Mouse (Mus musculus) neural tube, embryonic 15.5 days (tissue): ENCODE results near the gene Fam92b. TPM values are rescaled to one million over a fixed set of nuclear protein-coding genes. Genes with fewer than 3 reads are reported as not detected.

Experiments used
- ATAC-seq: fragments of 200-750 bp; cut with Nextera tagmentation; 2 replicates; pipeline ENCODE4 v1.8.0; 2017; ENCODE audit warnings: mild to moderate bottlenecking, moderate TSS enrichment, moderate library complexity; ENCODE audit not compliant: low FRiP score
- H3K27ac ChIP-seq: fragments of 300-500 bp; sonication (generic); replicated peaks from 2 replicates; pipeline ENCODE4 v1.5.1; 2015; ENCODE audit warnings: mild to moderate bottlenecking, inconsistent platforms
- H3K27me3 ChIP-seq: fragments of 300-500 bp; sonication (generic); replicated peaks from 2 replicates; pipeline ENCODE4 v1.6.1; 2015; ENCODE audit warnings: inconsistent platforms
- H3K36me3 ChIP-seq: fragments of 300-500 bp; sonication (generic); 2 replicates; pipeline ENCODE4 v1.6.1; 2015; ENCODE audit warnings: inconsistent platforms
- H3K4me1 ChIP-seq: fragments of 300-500 bp; sonication (generic); 2 replicates; pipeline ENCODE4 v1.6.1; 2015; ENCODE audit warnings: inconsistent platforms
- H3K4me2 ChIP-seq: fragments of 300-500 bp; sonication (generic); 2 replicates; pipeline ENCODE4 v1.6.1; 2015; ENCODE audit warnings: inconsistent platforms, mild to moderate bottlenecking, moderate library complexity
- H3K4me3 ChIP-seq: fragments of 300-500 bp; sonication (generic); replicated peaks from 2 replicates; pipeline ENCODE4 v1.5.1; 2015; ENCODE audit warnings: mild to moderate bottlenecking, inconsistent platforms
- H3K9ac ChIP-seq: fragments of 300-500 bp; sonication (generic); replicated peaks from 2 replicates; pipeline ENCODE4 v1.6.1; 2015; ENCODE audit warnings: mild to moderate bottlenecking, inconsistent platforms
- H3K9me3 ChIP-seq: fragments of 300-500 bp; sonication (generic); replicated peaks from 2 replicates; pipeline ENCODE4 v1.6.1; 2016; ENCODE audit warnings: inconsistent platforms
- WGBS: fragments of 180-500 bp; shearing (Covaris S2); methylation state at CpG from one replicate; pipeline ENCODE4 v1.1.7; 2015; ENCODE audit warnings: mixed read lengths; 5-methylcytosine and 5-hydroxymethylcytosine counted together
- polyA plus RNA-seq: library from polyadenylated mRNA; unstranded; fragments of >200 nt; fragmentation: Nextera tagmentation; extraction: Ambion mirVana; gene quantifications from 2 replicates; pipeline ENCODE4 v1.2.1, GENCODE M21; 2015

Fam92b gene
- polyA plus RNA-seq, 1 experiment from 2014 or later = 1.7 TPM

DNA sequence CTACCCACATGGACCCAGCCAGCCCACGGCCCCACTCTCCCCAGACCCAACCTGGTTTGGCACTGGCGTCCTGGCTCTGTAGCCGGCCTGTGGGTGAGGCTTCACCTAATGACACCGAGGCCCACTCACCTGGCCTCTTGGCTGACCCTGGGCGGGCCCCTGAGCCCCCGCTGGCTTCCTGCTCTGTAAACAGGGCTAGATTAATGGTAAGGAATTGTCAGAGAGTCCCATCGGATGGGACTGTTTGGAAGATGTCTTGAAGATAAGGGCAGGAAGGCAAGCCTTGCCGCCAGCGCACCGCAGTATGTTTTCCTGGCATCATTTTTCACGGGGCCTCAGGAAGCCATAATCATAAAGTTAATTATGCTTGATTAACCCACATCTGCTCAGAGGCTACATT lies 30.8 kb upstream of the Fam92b start:
- H3K36me3 ChIP-seq = no peaks in the 10 kb centered on the region
- H3K9ac ChIP-seq = no peak overlapping the region
- H3K4me3 ChIP-seq = no peak overlapping the region
- no peaks in the 10 kb centered on the region for H3K27me3 ChIP-seq
- H3K9me3 ChIP-seq = no peaks in the 10 kb centered on the region
- WGBS = 45% methylated on average over 11 of the region's 11 CpGs
- no peak for ATAC-seq
- H3K27ac ChIP-seq = no peak overlapping the region
- H3K4me2 ChIP-seq = no peak overlapping the region
- peaks cover 17% of the 10 kb centered on the region for H3K4me1 ChIP-seq

DNA sequence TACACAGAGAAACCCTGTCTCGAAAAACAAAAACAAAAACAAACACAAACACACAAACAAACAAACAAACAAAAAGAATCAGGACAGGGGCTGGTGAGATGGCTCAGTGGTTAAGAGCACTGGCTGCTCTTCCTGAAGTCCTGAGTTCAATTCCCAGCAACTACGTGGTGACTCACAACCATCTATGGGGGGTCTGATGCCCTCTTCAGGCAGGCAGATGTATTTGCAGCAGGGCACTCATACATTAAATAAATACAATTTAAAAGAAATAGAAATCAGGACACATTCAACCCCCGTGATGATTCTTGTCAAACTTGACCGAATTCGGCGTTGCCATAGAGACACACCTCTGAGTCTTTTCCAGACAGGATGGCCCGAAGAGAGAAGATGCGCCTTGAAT lies 30.1 kb upstream of the Fam92b start:
- Histone ChIP-seq H3K4me1 (peaks cover 17% of the 10 kb centered on the region), H3K27me3 (no peaks in the 10 kb centered on the region), H3K36me3 (no peaks in the 10 kb centered on the region), H3K4me3 (no peak overlapping the region), H3K9me3 (no peaks in the 10 kb centered on the region), H3K9ac (no peak overlapping the region), H3K27ac (no peak overlapping the region), H3K4me2 (no peak overlapping the region)
- no peak for ATAC-seq
- 85% methylated on average over 8 of the region's 8 CpGs for WGBS

DNA sequence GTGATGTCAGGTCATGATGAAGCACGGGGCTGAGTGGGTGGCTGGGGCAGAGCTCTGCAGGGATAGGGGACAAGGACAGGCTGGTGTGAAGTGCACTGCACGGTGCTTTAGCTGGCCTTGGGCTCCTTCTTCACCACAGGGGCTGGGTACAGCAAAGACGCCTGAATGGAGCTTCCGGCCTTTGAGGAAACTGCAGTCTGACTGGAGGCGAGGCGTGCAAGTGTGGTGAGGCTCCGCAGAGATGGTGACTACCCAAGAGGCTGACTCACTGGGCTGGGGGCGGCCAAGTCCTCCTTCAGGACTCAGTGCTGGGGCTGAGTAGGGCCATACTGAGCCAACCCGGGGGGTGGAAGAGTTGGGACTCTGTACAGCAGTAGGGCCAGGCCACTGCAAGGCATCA lies 28.6 kb upstream of the Fam92b start:
- H3K27me3 ChIP-seq = no peaks in the 10 kb centered on the region
- H3K9me3 ChIP-seq = no peaks in the 10 kb centered on the region
- H3K4me3 ChIP-seq = no peak overlapping the region
- H3K4me2 ChIP-seq = no peak overlapping the region
- no peaks in the 10 kb centered on the region for H3K36me3 ChIP-seq
- H3K27ac ChIP-seq = no peak overlapping the region
- H3K9ac ChIP-seq = no peak overlapping the region
- 90% methylated on average over 9 of the region's 9 CpGs for WGBS
- ATAC-seq = no peak
- H3K4me1 ChIP-seq = peaks cover 17% of the 10 kb centered on the region

DNA sequence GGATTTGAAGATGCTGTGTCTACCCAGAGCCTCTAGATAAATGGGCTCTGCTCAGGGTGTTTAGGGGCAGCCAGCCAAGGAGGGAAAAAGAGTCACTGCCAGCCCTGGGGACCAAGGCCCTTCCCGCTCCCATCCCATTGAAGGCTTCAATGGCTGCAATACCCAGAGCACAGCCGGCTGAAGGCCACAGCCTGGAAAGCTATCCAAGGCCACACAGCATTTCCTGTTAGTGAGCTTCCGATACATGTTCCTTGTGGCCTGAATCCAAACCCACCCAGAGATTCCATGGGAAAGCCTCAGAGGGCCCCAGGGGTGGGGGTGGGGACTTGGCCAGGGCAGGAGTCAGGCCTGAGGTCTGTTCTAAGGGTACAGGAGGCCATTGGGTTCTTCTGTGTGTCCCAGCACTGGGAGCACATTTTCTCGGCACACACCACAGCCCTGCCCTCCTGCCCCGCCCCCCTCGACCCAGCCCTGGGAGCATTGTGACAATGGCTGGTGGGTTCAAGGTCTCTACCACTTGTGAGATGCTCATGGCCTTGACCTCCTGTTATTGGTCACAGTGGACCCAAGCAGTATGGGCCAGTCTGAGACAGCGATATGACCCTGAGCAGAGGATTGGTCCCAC lies 27.6 kb upstream of the Fam92b start:
- ATAC-seq = no peak
- no peaks in the 10 kb centered on the region for H3K36me3 ChIP-seq
- WGBS = 66% methylated on average over 7 of the region's 7 CpGs
- no peaks in the 10 kb centered on the region for H3K9me3 ChIP-seq
- H3K9ac ChIP-seq = no peak overlapping the region
- H3K4me1 ChIP-seq = peaks cover 17% of the 10 kb centered on the region
- no peak overlapping the region for H3K4me3 ChIP-seq
- H3K27me3 ChIP-seq = no peaks in the 10 kb centered on the region
- H3K27ac ChIP-seq = no peak overlapping the region
- no peak overlapping the region for H3K4me2 ChIP-seq

DNA sequence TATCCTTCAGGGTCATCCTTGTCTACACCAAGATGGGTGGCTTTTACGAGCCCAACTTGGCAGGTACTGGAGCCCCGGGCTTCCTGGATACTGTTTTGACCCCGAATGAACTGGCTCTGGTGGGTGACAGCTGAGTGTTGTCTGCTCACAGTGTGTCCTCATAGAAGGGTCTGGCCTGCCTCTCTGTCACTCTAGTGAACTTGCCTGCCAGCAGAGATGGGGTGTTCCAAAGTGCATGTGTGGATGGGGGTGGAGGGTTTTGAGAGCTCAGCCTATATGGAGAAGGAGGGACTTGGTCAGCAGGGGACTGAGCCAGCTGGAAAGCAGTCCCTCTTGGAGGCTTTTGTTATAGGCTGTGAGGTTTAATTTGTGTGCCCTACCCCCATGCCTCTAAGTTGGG lies 25.3 kb upstream of the Fam92b start:
- H3K4me1 ChIP-seq = peaks cover 8% of the 10 kb centered on the region; the same call in 1 of the 2 replicates
- H3K36me3 ChIP-seq = no peaks in the 10 kb centered on the region
- no peaks in the 10 kb centered on the region for H3K27me3 ChIP-seq
- H3K27ac ChIP-seq = no peak overlapping the region
- no peaks in the 10 kb centered on the region for H3K9me3 ChIP-seq
- WGBS = 70% methylated on average over 3 of the region's 3 CpGs
- H3K9ac ChIP-seq = no peak overlapping the region
- no peak overlapping the region for H3K4me3 ChIP-seq
- ATAC-seq = no peak
- no peak overlapping the region for H3K4me2 ChIP-seq

DNA sequence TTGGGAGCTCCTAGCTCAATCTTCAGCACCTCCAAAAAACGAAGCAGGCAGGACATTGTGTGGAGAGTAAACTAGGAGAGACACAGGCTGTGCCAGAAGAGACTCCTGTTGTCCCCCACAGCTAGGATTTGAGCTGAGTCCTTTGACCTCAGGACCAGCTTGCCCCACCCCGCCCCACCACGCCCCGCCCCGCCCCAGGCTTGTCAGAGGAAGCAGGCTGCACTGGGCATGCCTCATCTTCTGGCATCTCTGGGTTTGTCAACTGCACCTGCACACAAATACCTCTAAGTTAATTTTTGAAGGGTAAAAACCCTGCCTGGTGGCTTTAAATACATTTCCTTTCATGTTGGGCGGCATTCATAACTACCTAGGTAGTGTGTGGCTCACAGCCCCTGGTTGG lies 24.1 kb upstream of the Fam92b start:
- Histone ChIP-seq H3K9ac (no peak overlapping the region), H3K4me2 (no peak overlapping the region), H3K27me3 (no peaks in the 10 kb centered on the region), H3K4me1 (peaks cover 8% of the 10 kb centered on the region; the same call in 1 of the 2 replicates), H3K36me3 (no peaks in the 10 kb centered on the region), H3K27ac (no peak overlapping the region), H3K4me3 (no peak overlapping the region), H3K9me3 (no peaks in the 10 kb centered on the region)
- ATAC-seq = no peak
- WGBS = 93% methylated on average over 6 of the region's 6 CpGs

DNA sequence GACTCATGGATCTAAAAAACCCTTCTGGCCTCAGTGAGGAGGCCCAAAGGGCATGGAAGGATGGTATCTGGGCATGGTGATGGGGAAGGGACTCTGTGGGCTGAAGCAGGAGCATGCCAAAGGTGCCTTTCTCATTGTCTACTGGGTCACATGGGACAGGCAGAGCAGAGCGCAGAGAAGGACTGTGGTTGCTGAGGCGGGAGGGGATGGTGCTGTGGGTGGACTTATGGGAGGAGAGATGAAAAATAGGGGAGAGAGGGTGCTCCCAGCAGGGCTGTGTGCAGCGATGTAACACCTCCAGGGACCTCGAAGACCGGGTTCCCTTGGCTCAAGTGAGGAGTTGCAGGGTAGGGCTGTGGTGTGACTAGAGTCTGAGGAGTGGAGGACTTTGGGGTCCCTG lies 14.9 kb upstream of the Fam92b start:
- WGBS = 97% methylated on average over 5 of the region's 5 CpGs
- Histone ChIP-seq H3K9me3 (no peaks in the 10 kb centered on the region), H3K36me3 (no peaks in the 10 kb centered on the region), H3K27ac (peak overlapping the region; percentile 85; the same call in 1 of the 2 replicates), H3K4me2 (no peak overlapping the region), H3K9ac (no peak overlapping the region), H3K4me1 (peaks cover 24% of the 10 kb centered on the region), H3K27me3 (no peaks in the 10 kb centered on the region), H3K4me3 (no peak overlapping the region)
- no peak for ATAC-seq

DNA sequence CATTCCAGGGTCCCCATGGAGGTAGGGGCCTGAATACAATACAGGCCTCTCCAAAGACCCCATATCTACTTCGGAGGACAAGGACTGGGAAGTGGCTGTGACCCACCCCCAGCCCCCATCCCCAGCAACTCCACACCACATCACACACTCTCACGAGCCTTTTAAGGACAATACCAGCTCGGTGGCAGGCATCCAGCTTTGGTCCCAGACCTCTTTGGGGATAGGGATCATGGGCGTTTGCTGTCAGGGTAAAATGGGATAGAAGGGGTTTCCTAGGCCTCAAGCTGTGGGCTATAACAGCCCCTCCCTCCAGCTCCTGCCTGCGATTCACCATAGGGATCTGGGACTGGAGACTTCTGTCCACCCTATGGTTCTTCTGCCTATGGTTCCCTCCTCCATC lies 14.4 kb upstream of the Fam92b start:
- H3K4me2 ChIP-seq = peak overlapping the region; percentile 52; the same call in 1 of the 2 replicates

DNA sequence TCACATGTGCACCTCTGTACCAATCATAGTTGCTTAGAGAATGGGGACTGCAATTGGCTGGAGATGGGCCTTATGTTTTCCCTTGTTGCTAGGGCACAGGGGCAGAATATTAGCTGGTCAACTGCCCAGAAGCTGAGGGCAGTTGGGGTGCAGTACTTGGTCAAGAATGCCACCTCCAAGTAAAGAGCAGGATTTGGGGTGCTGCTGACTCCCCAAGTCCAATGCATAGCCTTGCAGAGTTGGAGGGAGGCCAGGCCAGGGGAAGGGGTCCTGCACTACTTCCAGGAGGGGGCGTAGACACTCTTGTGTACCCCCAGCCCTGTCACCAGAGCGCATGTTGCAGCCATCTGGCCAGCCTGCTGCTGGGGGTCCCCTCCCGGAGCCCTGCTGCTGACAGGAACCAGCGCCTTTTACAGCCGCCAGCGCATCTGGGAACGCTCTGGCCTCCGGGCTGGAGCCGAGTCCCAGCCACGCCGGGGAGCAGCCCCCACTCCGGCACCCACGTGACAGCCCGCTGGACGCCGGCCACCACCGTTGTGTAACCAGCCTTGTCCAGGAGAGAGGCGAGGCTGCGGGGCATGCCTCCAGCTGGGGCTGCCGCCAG lies 13.6 kb upstream of the Fam92b start:
- H3K4me2 ChIP-seq = peak overlapping the region; percentile 52
- peak overlapping the region; percentile 17; the same call in 1 of the 2 replicates for H3K4me3 ChIP-seq
- H3K36me3 ChIP-seq = no peaks in the 10 kb centered on the region
- H3K9me3 ChIP-seq = no peaks in the 10 kb centered on the region
- peak; percentile 83 for ATAC-seq
- H3K27me3 ChIP-seq = no peaks in the 10 kb centered on the region
- WGBS = 27% methylated on average over 20 of the region's 20 CpGs
- H3K4me1 ChIP-seq = peaks cover 33% of the 10 kb centered on the region
- H3K9ac ChIP-seq = 0 out of 2 replicates have a peak overlapping the region, but pooled peaks have one; percentile 30
- H3K27ac ChIP-seq = peak overlapping the region; percentile 85

More for the DNA sequence above, 14.4 kb upstream of the Fam92b start:
- no peaks in the 10 kb centered on the region for H3K27me3 ChIP-seq
- no peak; the same call in 1 of the 2 replicates for ATAC-seq
- H3K27ac ChIP-seq = peak overlapping the region; percentile 85
- peaks cover 25% of the 10 kb centered on the region for H3K4me1 ChIP-seq
- no peak overlapping the region for H3K9ac ChIP-seq
- H3K9me3 ChIP-seq = no peaks in the 10 kb centered on the region
- H3K4me3 ChIP-seq = no peak overlapping the region
- no peaks in the 10 kb centered on the region for H3K36me3 ChIP-seq
- WGBS = 55% methylated on average over 5 of the region's 5 CpGs

DNA sequence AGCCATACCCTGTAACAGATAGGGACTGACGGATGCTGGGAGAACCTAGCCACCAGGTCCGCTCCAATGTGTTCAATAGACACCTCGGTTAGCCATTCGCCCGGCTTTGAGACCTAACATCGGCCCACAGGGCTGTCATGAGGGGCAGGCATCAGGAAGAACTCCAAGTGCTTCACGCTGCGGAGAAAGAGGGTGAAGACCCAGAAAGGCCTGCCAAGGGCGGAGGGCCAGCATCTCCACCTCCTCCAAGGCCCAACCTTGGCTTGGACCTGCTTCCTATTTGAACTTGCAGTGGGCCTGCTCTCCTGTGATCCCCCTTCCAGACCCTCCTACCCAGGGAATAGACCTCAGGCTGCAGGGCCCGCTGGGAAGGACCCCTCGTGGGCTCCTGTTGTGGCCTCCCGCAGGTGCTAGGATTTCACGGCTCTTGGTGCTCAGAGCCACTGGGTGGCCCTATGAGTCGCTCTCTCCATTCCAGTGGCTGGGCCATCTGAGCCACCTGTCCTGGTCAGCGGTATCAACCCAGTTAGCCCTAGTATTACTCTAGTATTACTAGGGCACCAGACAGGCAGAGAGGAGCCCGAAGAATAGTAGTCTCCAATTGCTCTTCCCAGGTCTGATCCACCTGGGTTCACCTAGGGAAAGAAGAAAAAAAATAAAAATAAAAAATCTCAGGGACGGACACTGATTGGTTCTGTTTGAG lies 13.0 kb upstream of the Fam92b start:
- ATAC-seq = no peak; the same call in 1 of the 2 replicates
- Histone ChIP-seq H3K9me3 (no peaks in the 10 kb centered on the region), H3K4me2 (no peak overlapping the region), H3K27me3 (no peaks in the 10 kb centered on the region), H3K9ac (no peak overlapping the region), H3K4me3 (no peak overlapping the region), H3K27ac (peak overlapping the region; percentile 85), H3K4me1 (peaks cover 39% of the 10 kb centered on the region), H3K36me3 (no peaks in the 10 kb centered on the region)
- 77% methylated on average over 17 of the region's 17 CpGs for WGBS

DNA sequence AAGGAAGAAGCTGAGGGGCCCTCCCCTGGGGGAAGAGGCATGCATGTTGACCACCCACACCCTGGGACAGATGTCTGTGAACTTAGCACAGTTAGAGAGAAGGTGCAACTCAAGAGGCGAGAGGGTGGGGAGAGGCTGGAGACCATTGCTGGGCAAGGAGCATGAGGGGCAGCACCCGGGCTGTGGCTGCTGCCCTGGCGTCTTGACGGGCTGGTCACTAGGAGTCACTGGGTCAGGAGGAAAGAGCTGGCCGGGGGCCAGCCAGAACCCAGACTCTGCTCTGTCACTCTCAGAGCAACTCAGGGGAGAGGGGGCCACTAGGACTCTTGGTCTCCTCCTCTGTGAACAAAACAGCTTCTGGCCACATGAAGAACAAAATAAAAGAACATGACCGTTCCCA lies 12.2 kb upstream of the Fam92b start:
- Histone ChIP-seq H3K27ac (no peak overlapping the region), H3K9ac (no peak overlapping the region), H3K4me1 (peaks cover 47% of the 10 kb centered on the region), H3K27me3 (no peaks in the 10 kb centered on the region), H3K36me3 (no peaks in the 10 kb centered on the region), H3K4me3 (no peak overlapping the region), H3K4me2 (no peak overlapping the region), H3K9me3 (no peaks in the 10 kb centered on the region)
- ATAC-seq = no peak
- 84% methylated on average over 6 of the region's 6 CpGs for WGBS

DNA sequence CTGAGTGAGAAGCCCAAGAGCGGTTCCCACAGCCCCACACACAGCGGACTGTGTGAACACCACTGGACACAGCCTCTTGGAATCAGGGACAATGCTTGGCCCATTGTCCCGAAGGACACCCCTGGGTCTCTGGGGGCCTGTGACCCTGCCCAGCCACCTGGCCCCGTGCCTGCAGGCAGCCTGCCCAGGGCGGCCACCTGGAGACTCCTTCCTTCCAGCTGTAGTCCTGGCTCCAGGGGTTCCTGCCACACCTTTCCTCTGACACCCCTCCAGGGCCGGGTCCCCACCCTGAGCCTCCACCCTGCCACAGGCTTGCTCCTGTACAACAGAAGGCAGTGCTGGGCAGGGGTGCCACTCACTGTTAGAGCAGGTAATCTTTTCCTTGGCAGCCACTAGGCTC lies 11.2 kb upstream of the Fam92b start:
- no peak for ATAC-seq
- H3K36me3 ChIP-seq = no peaks in the 10 kb centered on the region
- H3K4me3 ChIP-seq = no peak overlapping the region
- WGBS = 90% methylated on average over 6 of the region's 6 CpGs
- no peaks in the 10 kb centered on the region for H3K9me3 ChIP-seq
- H3K27ac ChIP-seq = no peak overlapping the region
- H3K27me3 ChIP-seq = no peaks in the 10 kb centered on the region
- H3K4me1 ChIP-seq = peaks cover 52% of the 10 kb centered on the region
- H3K9ac ChIP-seq = no peak overlapping the region
- H3K4me2 ChIP-seq = no peak overlapping the region
